Mouse (Mus musculus) embryonic fibroblast, embryonic 13.5 days (primary cell): ENCODE data around the gene Gdf10. TPM values are rescaled to one million over a fixed set of nuclear protein-coding genes. Genes with fewer than 3 reads are reported as not detected.

Source experiments
- H3K27ac ChIP-seq: 2 replicates; pipeline ENCODE4 v1.5.1; 2012; ENCODE audit warnings: low read length, control low read depth, inconsistent platforms; ENCODE audit not compliant: insufficient read depth
- H3K4me1 ChIP-seq: 2 replicates; pipeline ENCODE4 v1.6.1; 2011; ENCODE audit warnings: low read length; ENCODE audit not compliant: control insufficient read depth, insufficient read depth
- H3K4me3 ChIP-seq: 2 replicates; pipeline ENCODE4 v1.5.1; 2011; ENCODE audit warnings: mild to moderate bottlenecking, control low read depth, low read length; ENCODE audit not compliant: insufficient read depth
- CTCF ChIP-seq: IDR thresholded peaks from 2 replicates; pipeline ENCODE4 v1.5.1; 2011; ENCODE audit warnings: mild to moderate bottlenecking, control low read depth, low read length, moderate library complexity, borderline replicate concordance; ENCODE audit not compliant: insufficient read depth
- POLR2A ChIP-seq: IDR thresholded peaks from 2 replicates; pipeline ENCODE4 v1.6.1; 2011; ENCODE audit warnings: low read depth, mild to moderate bottlenecking, control low read depth, low read length, moderate library complexity
- polyA plus RNA-seq: library from polyadenylated mRNA; stranded (reverse); fragments of >200 nt; gene quantifications from 2 replicates; pipeline ENCODE4 v1.2.4, GENCODE M21; 2011; ENCODE audit warnings: low read depth; ENCODE audit not compliant: missing spikeins, insufficient read length

Gdf10 gene
- polyA plus RNA-seq, 1 experiment, result 7.0 TPM

DNA sequence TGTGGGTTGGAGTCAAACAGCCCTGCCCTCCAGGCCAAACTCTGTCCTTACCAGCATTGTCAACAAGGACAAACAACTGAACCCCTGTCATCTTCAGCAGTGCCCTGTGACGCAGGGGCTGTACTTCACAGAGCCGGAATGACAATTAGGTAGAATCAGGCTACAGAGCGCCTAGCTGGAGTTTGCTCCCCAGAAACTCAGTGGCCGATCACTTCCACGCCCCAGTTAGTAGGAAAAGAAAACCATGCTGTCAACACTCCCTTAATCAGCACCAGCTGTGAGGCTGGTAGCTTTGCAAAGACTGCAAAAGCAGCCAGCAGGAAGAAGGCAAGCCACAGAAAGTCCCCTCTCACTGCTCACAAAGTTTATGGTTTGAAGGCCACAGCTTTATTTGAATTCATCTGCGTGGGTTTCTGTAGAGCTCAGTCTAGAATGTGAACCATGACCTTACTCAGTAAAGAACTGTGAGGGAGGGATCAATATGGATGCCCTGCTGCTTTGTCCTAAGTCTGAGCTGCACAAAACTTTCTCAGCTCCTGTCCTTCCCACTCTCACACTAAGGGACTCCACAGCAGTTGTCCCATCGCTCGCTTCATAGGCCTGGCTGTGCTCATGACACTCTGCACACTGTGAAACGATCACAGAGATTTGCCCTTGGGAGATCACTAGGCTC, 26.6 kb upstream of the Gdf10 start:
- H3K4me3 ChIP-seq, result no peak overlapping the region
- TF ChIP-seq POLR2A (no peak), CTCF (no peak)

GRCm38 (mm10) chr14:33902783-33903182, 20.6 kb upstream of the Gdf10 start:
- Histone ChIP-seq H3K4me3 (no peak overlapping the region), H3K4me1 (no peaks in the 10 kb centered on the region), H3K27ac (no peak overlapping the region)
- TF ChIP-seq POLR2A (no peak), CTCF (no peak)

More for the DNA sequence above, 26.6 kb upstream of the Gdf10 start:
- no peaks in the 10 kb centered on the region for H3K4me1 ChIP-seq
- H3K27ac ChIP-seq, result peak overlapping the region; percentile 9; the same call in 1 of the 2 replicates

- H3K4me3 ChIP-seq, result no peak overlapping the region
- TF ChIP-seq POLR2A (no peak), CTCF (no peak)
- H3K27ac ChIP-seq, result no peak overlapping the region
- H3K4me1 ChIP-seq, result no peaks in the 10 kb centered on the region
Measured at GRCm38 (mm10) chr14:33903199-33903598, 20.2 kb upstream of the Gdf10 start.

DNA sequence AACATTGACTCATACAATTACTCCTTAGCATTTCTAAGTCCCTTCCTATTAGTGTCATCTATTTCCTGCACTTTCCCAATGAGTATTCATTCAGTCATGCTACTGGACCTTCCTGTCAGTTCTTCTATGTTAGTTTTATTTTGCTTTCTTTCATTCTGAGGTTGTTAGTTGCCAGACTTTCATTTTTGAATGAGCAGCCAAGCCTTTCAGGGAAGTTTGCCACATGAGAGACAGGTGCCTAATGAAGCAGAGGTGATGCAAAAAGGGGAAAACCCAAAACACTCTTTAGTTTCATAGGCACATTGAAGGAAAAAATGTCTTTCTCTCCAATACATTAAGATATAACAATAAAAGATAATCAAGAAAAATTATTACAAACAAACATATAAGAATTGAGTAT, 18.5 kb upstream of the Gdf10 start:
- H3K4me1 ChIP-seq, result no peaks in the 10 kb centered on the region
- H3K27ac ChIP-seq, result no peak overlapping the region
- TF ChIP-seq CTCF, result no peak
- TF ChIP-seq POLR2A, result no peak
- H3K4me3 ChIP-seq, result no peak overlapping the region

DNA sequence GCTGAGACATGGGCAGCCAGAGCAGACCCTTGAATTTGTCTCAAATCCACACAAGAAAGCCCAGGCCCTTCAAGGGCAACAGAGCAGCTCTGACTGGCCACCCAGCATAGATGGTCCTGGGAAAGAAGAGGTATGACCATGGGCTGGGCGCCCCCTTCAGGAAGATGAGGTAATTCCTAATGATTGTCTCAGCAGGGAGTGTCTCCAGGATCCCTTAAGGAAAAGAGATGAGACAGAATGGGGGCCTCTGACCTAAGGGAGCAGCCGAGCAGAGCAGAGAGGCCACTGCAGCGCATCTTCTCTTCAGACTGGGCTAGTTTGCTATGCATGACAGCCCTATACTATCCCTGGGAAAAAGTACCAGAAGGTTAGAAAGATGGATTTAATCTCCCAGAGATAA, 9.7 kb upstream of the Gdf10 start:
- TF ChIP-seq CTCF (no peak), POLR2A (no peak)
- no peaks in the 10 kb centered on the region for H3K4me1 ChIP-seq
- no peak overlapping the region for H3K4me3 ChIP-seq
- no peak overlapping the region for H3K27ac ChIP-seq

DNA sequence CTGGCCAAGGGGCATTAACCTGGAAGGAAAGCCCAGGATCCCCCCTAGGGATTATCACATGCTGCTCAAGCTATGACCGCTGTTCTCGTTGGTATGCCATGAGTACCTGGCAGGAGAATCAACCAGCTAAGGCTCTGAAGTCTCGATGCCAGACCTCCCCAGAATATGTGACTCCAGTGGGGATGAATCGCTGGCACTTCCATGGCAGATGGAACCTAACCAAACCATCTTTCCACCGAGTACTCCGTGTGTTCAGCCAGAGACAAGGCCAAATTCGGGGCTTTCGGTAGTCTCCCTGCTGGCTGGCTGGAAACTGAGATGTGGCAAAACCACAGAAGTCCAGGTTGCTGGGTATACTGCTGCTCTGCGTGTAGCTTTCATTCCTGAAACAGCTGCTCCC, 9.2 kb upstream of the Gdf10 start:
- H3K27ac ChIP-seq, result no peak overlapping the region
- no peaks in the 10 kb centered on the region for H3K4me1 ChIP-seq
- H3K4me3 ChIP-seq, result no peak overlapping the region
- no peak for TF ChIP-seq CTCF
- no peak for TF ChIP-seq POLR2A

- no peaks in the 10 kb centered on the region for H3K4me1 ChIP-seq
- no peak overlapping the region for H3K4me3 ChIP-seq
- no peak overlapping the region for H3K27ac ChIP-seq
- no peak for TF ChIP-seq CTCF
Measured at GRCm38 (mm10) chr14:33920727-33921559, 2.4 kb upstream of the Gdf10 start.

- H3K27ac ChIP-seq, result no peak overlapping the region
- no peaks in the 10 kb centered on the region for H3K4me1 ChIP-seq
- peak overlapping the region; percentile 19; the same call in 1 of the 2 replicates for H3K4me3 ChIP-seq
- TF ChIP-seq CTCF, result no peak
Measured at GRCm38 (mm10) chr14:33922771-33923167, 618 bp upstream of the Gdf10 start.

GRCm38 (mm10) chr14:33931853-33932252, 8.5 kb downstream of the Gdf10 start:
- Histone ChIP-seq H3K27ac (no peak overlapping the region), H3K4me3 (no peak overlapping the region), H3K4me1 (no peaks in the 10 kb centered on the region)
- TF ChIP-seq POLR2A (no peak), CTCF (no peak)
